Mouse (Mus musculus): Measurements from ENCODE around the gene Flywch1.

Flywch1 gene

DNA sequence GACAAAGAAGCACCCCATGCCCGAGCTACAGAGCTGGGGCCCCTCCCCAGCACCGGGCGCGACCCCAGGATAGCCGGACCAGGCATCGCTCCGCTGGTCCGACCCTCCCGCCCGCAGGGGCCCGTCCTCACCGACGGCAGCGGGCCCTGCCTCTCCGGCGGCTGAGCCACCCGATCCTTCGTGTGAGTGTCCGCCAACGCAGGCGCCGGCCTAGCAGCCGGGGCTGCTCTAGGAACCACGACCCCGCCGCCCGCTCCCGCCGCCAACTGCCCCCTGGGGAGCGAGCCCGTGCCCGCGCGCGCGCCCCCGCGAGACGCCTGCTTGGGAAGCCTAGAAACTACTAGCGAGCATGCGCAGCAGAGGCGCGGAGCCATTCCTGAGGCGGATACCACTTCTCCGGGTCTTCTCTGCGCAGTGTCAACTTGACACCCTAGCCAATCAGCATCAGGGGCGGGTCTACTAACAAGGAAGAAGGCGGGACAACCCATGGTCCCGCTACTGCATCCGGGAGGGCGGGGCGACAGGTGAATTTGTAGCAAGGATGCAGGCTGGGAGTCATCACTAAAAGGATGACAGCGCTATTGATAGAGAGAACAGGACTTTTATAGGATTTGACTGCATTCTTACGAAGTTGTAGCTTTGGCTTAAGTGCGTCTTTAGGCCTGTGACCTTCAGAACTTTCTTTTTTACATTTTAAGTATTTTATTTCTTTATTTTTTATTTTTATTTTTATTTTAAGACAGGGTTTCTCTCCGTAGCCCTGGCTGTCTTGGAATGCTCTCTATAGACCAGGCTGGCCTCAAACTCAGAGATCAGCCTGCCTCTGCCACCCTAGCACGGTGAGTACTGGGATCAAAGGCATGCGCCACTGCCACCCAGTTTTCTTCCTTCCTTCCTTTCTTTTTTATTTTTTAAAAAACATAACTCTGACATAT, at the start of gene Flywch1:
Flywch1 (minus strand) TSS at position 319 of the 935 bp plus-strand sequence.
- in situ Hi-C loops (cut with MboI, MseI) = no loop called here

DNA sequence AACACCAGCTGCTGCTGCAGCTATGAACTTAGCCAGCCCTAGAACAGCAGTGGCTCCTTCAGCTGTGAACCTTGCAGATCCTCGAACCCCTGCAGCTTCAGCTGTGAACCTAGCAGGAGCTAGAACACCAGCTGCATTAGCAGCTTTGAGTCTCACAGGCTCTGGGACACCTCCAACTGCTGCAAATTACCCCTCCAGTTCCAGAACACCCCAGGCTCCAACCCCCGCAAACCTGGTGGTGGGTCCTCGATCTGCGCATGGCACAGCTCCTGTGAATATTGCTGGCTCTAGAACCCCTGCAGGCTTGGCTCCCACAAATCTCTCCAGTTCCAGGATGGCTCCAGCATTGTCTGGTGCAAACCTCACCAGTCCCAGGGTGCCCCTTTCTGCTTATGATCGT, 49.3 kb upstream of the Flywch1 start:
- in situ Hi-C loops (cut with MboI, MseI) = no loop called here

DNA sequence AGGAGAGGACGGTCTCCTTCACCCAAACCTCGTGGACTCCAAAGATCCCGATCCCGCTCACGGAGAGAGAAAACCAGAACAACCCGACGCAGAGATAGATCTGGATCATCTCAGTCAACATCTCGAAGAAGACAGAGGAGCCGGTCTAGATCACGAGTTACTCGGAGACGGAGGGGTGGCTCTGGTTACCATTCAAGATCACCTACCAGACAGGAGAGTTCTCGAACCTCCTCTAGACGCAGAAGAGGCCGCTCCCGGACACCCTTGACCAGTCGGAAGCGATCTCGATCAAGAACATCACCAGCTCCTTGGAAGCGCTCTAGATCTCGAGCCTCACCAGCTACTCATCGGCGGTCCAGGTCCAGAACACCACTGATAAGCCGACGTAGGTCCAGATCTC, 47.8 kb upstream of the Flywch1 start:
- in situ Hi-C loops (cut with MboI, MseI) = loop anchor here (5.0 kb wide), 1 partner anchor 42 kb away; no protein-coding TSS in a partner anchor

DNA sequence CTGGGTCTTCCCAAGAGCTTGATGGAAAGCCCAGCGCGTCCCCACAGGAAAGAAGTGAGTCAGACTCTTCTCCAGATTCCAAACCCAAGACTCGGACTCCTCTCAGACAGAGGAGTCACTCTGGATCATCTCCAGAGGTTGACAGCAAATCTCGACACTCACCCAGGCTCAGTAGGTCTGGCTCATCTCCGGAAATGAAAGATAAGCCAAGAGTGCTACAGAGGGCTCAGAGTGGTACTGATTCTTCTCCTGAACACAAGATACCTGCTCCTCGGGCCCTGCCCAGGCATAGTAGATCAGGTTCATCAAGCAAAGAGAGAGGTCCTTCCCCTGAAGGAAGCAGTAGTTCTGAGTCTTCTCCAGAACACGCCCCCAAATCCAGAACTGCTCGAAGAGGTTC, 47.2 kb upstream of the Flywch1 start:
- in situ Hi-C loops (cut with MboI, MseI) = loop anchor here (5.0 kb wide), 1 partner anchor 41 kb away; no protein-coding TSS in a partner anchor

DNA sequence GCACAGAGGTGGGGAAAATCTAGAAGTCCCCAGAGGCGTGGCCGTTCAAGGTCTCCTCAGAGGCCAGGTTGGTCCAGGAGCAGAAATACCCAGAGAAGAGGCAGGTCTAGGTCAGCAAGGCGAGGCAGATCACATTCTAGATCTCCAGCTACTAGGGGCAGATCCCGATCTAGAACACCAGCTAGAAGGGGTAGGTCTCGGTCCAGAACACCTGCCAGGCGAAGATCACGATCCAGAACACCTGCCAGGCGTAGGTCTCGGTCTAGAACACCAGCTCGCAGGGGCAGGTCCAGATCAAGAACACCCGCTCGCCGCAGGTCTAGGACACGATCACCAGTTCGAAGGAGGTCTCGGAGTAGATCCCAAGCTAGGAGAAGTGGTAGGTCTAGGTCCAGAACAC, 44.2 kb upstream of the Flywch1 start:
- in situ Hi-C loops (cut with MboI, MseI) = loop anchor here (5.0 kb wide), 1 partner anchor 38 kb away; no protein-coding TSS in a partner anchor

DNA sequence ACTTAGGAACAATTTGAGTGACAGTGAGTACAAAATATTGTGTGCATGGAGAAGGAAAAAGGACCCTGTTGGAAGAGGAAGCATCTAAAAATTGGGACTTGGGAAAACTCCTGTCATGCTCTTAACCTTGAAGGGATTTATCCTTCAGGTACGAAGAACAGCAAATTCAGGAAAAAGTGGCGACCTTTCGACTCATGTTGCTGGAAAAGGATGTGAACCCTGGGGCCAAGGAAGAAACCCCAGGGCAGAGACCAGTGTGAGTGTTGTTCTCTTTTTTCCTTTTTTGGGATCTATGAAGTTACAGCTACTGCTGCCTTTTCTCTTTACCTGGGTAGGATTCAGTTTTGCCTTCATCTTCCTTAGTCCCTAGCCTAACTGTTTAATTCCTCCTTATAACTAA, 36.5 kb upstream of the Flywch1 start:
- in situ Hi-C loops (cut with MboI, MseI) = no loop called here

DNA sequence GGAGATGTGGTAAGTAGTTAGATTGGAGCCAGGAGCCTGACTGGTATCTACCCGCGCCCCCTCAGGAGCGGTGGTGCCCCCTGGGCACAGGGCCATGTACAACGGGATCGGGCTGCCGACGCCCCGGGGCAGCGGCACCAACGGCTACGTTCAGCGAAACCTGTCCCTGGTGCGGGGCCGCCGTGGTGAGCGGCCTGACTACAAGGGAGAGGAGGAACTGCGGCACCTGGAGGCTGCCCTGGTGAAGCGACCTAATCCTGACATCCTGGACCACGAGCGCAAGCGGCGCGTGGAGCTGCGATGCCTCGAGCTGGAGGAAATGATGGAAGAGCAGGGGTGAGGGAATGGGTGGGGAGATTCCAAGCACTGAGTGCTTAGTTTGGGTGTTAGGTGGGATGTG, 35.5 kb upstream of the Flywch1 start:
- in situ Hi-C loops (cut with MboI, MseI) = no loop called here

DNA sequence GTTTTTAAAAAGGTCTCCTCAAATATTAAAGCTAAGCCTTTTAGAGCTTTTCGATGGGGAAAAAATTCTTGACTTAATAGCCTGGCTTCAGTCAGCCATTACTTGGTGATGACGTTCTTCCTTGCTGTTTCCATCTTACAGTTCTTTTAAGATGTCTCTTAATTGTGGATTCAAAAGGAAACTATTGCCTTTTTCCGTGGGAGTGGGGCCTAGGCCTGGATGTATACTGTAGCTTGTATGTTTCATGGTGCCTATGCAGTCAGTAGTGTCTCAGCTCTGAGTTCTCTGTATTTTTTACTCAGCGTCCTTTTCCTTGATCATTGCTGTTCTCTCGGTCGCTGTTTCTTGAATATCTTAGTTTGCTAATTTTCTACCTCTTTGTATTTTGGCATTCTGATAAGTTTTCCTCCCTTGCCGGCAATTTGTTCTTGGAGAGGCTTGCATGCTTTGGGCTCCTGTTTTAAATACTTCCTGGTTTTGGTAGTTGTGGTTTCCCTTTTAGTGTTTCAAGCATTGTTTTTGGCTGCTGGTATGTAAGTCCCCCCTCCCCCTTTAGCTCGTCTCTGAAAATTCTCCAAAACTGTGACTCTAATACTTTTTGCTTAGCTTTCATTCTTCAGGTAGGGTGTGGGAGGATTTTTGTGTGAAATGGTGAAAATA, 33.2 kb upstream of the Flywch1 start:
- in situ Hi-C loops (cut with MboI, MseI) = no loop called here

DNA sequence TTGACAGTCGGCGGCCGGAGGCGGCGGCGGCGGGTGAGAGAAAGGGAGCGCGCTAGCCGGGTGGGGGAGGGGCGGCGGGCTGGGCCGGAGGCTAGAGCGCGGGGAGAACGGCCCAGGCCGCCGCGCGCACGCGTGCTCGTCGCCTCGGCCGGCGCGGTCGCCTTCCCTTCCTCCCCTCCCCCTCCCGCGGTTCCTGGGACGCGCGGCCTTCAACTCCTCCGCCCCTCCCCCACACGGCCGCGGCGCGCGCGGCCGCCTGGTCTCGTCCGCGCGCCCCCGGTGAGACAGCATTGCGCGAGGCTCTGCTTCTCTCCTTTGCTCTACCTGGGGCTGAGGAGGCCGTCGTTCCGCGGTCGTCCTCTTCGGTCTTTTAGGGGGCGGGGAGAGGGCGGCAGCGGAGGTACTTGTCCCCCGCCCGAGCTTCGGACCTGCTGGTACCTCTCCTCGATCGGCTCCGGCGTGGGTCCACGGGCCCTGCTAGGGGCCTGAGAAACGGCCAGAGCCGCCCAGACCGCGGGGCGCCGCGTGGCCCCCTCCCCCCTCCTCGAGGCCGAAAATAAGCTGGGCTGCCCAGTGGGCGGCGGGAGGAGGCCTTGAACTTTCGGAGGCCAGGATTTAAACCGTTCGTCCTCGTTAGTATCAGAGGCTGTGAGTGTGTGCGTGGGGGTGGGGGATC, 32.1 kb upstream of the Flywch1 start:
- in situ Hi-C loops (cut with MboI, MseI) = no loop called here

DNA sequence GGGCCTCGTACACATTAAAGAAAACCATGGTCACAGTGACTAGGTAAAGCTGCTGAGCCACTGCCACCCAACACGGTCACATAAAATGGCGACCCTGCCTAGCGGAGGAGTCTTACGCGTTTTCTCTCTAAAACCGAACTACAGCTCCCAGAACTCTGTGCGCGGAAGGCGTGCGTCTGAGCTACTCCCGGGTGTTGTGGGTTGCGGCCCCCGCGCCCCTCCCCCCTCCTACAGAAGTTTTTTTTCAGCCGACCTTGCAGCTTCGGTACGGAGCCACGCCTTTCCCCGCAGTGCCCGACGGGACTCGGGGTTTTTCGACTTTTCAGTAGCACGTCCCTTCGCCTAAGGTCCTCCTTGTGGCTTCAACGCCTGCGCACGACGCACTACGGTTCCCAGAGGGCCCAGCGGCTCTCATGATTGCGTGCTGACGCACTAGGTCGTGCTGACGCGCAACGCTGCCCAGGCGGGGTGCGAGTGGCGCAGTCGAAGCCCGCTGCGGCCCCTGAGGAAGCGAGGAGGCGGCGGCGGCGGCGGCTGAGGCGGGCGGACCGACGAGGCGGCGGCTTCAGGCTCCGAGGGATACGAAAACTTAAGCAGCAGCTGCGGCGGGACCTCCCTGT, 31.5 kb upstream of the Flywch1 start:
- in situ Hi-C loops (cut with MboI, MseI) = no loop called here

DNA sequence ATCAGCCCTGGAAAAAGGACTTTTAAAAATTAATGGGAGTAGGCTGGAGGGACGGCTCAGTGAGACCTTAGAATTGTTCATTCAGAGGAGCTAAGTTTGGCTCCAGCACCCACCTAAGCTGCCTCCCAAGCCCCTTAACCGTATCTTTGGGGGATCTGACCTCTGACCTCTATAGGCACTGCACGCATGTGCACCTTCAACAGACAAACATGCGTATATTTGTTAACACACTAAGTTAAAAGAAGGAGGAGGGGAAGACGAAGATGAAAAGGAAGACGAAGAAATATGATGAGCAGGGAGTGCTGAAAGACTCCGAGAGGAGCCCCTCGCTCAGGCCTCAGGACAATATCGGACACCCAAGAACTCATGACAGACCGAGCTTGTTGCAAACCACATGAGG, 30.2 kb upstream of the Flywch1 start:
- in situ Hi-C loops (cut with MboI, MseI) = no loop called here

DNA sequence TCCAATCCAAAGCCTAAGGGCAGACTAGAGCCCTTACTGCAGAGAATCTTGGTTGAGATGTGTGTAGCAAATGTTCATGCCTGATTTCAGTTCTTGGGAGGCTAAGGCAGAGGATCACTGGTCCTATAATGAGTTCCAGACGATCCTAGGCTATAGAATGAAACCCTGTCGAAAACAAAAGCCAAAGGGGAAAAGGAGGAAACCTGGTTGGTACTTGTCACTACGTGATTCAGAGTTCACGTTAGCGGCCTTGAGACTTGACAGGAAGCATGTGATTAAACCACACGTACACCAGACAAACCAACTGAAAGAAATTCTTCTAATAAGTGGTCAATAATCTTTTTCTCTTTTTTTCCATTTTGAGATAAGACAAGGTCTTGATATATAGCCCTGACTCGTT, 25.9 kb upstream of the Flywch1 start:
- in situ Hi-C loops (cut with MboI, MseI) = no loop called here

DNA sequence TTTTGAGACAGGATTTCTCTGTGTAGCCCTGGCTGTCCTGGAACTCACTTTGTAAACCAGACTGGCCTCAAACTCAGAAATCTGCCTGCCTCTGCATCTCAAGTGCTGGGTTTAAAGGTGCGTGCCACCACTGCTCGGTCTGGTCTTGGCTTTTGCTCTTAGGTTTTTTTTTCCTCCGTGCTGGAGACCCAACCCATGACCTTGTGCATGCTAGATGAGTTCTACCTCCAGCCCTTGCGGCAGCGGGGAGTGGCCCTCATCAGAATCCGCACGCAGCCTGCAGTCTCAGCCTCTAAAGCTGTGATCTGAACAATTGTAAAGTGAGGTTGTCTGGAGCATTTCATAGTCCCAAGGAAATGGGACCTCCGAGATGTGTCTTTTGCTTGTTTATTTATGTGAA, 23.9 kb upstream of the Flywch1 start:
- in situ Hi-C loops (cut with MboI, MseI) = no loop called here

DNA sequence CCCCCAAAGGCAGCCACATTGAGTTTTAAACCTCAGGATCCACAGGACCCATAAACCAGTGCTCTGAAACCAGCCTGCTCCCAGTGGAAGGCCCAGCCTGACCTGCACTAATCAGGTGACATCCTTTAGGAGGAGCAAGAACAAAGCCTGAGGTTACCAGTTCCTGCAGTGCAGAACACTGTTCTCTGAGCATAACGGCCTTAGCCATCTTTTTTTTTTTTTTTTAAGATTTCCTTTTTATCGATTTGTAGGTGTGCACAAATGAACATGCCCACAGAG, 19.6 kb upstream of the Flywch1 start:
- in situ Hi-C loops (cut with MboI, MseI) = no loop called here

DNA sequence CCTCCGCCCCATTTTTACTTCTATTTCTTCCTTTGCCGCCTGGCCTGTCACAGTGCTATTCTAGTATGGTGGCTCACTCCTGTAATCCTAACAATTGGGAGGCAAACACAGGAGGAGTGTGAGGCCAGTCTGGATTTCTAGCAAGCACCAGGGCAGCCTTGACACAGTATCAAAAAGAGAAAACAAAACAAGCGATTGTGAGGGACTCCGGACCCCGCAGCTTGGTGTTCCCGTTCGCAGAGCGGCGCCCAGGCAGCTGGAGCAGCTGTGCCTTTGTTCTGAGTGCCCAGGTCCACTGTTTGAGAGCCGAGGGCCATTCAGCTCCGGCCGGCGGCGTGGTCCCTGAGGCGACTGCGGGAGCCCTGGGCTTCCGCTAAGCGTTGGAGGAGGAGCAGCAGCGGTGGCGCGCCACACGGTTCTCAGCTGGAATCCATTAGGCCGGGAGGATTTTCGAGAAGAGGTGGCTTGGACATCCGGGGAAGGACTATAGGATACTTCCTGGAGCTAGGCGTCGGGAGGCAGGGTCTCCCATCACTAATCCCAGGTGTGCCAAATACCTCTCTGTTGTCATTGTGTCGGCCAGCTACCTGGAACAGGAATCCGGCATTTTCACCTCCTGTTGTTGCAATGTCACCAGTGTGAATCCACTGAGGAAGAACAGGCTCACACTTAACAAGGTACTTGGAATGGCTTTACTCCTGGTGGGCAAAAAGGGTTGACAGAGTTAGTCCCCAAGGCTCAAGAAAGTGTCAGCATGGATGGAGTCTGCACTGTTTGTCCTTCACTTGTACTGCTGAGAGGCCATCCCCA, 19.1 kb upstream of the Flywch1 start, which contains the start of gene Srrm2:
Srrm2 (plus strand) TSS at position 264 of the 810 bp plus-strand sequence.
- in situ Hi-C loops (cut with MboI, MseI) = no loop called here

DNA sequence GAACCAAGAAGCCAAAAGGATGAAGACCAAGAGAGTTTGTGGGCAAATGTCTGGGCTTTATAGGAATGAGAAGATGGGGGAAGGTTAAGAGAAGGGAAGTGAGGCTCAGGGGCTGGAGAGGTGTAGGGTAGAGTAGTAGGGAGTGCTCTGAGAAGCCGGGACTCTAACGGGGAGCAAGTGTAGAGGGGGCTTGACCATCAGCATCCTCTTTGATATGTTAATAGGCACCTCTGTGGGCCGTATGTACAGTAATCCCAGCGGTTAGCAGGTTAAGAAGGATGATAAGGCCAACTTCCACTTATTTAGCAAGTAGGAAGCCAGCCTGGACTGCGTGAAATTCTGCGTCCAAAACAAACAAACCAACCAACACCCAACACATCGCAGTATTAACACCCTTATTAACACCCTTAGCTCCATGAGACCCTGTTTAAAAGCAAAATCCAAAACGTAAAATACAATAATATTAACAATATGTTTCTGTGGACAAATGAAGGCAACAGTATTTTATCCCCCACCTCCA, 18.4 kb upstream of the Flywch1 start:
- in situ Hi-C loops (cut with MboI, MseI) = loop anchor here (5.0 kb wide), 1 partner anchor 177 kb away; no protein-coding TSS in a partner anchor

DNA sequence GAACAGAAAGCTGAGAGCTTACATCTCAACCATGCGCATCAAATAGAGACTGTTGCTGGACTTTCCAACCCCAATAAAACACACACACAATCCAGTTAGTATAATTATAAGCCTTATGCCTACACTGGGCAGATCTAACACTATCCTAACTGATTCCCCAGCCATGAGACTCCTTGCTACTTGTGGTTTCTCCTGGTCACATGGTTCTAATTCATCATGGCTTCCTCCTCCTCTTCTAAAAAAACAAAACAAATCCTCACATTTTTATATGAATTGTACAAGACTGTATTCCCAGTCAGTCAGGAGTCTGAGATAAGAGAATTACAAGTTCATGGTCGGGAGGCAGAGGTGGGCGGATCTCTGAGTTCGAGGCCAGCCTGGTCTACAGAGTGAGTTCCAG, 17.6 kb upstream of the Flywch1 start:
- in situ Hi-C loops (cut with MboI, MseI) = loop anchor here (5.0 kb wide), 1 partner anchor 178 kb away; no protein-coding TSS in a partner anchor

DNA sequence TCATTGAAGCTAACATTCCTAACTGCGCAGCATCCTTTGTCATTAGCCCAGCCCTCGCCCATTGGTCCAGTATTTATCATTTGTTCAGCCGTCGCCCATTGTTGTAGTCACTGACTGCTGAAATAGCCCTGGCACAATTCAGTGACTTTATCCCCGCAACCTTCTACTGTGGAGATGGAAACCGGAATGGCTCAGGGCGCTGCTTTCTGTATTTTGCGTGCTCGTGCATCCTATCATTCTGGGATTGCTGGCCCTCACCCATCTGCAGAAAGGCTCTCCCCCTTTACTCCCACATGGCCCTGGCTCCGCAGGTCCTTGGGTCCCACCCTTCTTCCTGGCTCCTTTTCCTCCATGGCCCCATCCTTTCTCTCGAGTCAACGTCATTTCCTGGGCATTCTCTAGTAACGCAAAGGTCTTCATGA, 15.1 kb upstream of the Flywch1 start:
- in situ Hi-C loops (cut with MboI, MseI) = loop anchor here (5.0 kb wide), 1 partner anchor 181 kb away; no protein-coding TSS in a partner anchor

DNA sequence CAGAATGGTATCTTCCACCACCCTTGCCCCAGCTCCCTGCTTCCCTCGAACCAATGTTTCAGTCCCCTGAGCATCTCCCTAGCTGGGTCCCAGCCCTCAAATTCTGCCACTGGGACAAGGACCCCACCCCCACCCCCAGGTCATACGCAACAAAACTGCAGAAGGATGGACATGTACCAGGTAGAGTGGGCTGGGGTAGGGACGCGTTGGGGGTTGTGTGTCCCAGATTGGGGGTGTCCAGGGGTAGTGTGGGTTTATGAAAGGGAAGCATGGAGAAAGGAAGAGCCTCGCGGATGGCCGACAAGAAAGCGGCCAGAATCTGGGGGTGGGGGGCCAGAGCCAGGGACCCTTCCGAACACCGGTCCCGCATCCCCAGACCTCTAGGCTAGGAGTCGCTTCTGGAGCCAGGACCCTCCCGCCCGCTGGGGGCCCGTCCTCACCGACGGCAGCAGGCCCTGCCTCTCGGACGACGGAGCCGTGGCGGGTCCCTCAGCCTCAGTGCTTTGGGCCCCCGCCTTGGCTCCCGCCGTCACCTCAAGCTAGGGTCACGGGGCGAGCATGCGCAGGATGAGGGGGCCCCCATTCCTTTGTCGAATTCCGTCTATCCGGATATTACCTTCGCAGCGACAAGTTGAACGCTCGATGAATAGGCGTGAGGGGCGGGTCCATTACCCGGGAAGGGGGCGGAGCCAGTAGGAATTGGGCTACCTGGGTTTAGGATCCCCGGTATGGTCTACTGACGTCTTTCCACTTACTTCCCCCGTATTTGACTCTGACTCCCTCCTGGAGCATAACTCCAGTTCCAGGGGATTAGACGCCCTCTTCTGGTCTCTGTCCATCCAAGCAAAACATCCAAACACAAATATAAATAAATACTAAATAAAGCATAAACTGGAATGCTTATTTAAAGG, 14.4 kb upstream of the Flywch1 start, which contains the start of gene Flywch2:
Flywch2 (minus strand) TSS at position 521 of the 911 bp plus-strand sequence.
- in situ Hi-C loops (cut with MboI, MseI) = loop anchor here (5.0 kb wide), 1 partner anchor 181 kb away; no protein-coding TSS in a partner anchor
